Mouse (Mus musculus) kidney, adult 2 months (tissue): Measurements from ENCODE around the gene Zfp105.

ENCODE experiments used
- CTCF ChIP-seq: fragments of 200-500 bp; conservative IDR thresholded peaks from 2 replicates; pipeline ENCODE4 v1.5.1; 2011; ENCODE audit warnings: low read depth, mild to moderate bottlenecking, control low read depth, low read length, moderate library complexity, mixed read lengths; ENCODE audit not compliant: insufficient read depth, insufficient read length
- POLR2A ChIP-seq: fragments of 200-500 bp; IDR thresholded peaks from one replicate; pipeline ENCODE4 v1.6.1; 2011; ENCODE audit warnings: low read depth, low read length, control low read depth

- TF ChIP-seq CTCF (no peak), POLR2A (no peak)
Observed at GRCm38 (mm10) chr9:122885385-122885784, 37.5 kb upstream of the Zfp105 start, which contains the start of gene Zkscan7.
